Mouse (Mus musculus) hindbrain, embryonic 13.5 days (tissue): ENCODE measurements around the gene Naa15. TPM values are rescaled to one million over a fixed set of nuclear protein-coding genes. Genes with fewer than 3 reads are reported as not detected.

Experiments used
- ATAC-seq: fragments of 200-750 bp; cut with Nextera tagmentation; 2 replicates; pipeline ENCODE4 v1.8.0; 2017; ENCODE audit warnings: moderate TSS enrichment; ENCODE audit not compliant: low FRiP score
- H3K27ac ChIP-seq: fragments of 300-500 bp; sonication (generic); 2 replicates; pipeline ENCODE4 v1.5.1; 2015; ENCODE audit warnings: inconsistent platforms, mild to moderate bottlenecking, moderate library complexity
- H3K27me3 ChIP-seq: fragments of 300-500 bp; sonication (generic); 2 replicates; pipeline ENCODE4 v1.6.1; 2015; ENCODE audit warnings: mild to moderate bottlenecking, inconsistent platforms
- H3K36me3 ChIP-seq: fragments of 300-500 bp; sonication (generic); 2 replicates; pipeline ENCODE4 v1.6.1; 2015; ENCODE audit warnings: mild to moderate bottlenecking, inconsistent platforms
- H3K4me1 ChIP-seq: fragments of 300-500 bp; sonication (generic); replicated peaks from 2 replicates; pipeline ENCODE4 v1.6.1; 2015; ENCODE audit warnings: inconsistent platforms
- H3K4me2 ChIP-seq: fragments of 300-500 bp; sonication (generic); 2 replicates; pipeline ENCODE4 v1.6.1; 2015; ENCODE audit warnings: inconsistent platforms, mild to moderate bottlenecking, moderate library complexity
- H3K4me3 ChIP-seq: fragments of 300-500 bp; sonication (generic); 2 replicates; pipeline ENCODE4 v1.5.1; 2015; ENCODE audit warnings: mild to moderate bottlenecking, inconsistent platforms
- H3K9ac ChIP-seq: fragments of 300-500 bp; sonication (generic); 2 replicates; pipeline ENCODE4 v1.6.1; 2015; ENCODE audit warnings: mild to moderate bottlenecking, inconsistent platforms
- H3K9me3 ChIP-seq: fragments of 300-500 bp; sonication (generic); 2 replicates; pipeline ENCODE4 v1.6.1; 2016; ENCODE audit warnings: inconsistent platforms
- WGBS: fragments of 180-500 bp; shearing (Covaris S2); methylation state at CpG from one replicate; pipeline ENCODE4 v1.1.7; 2015; 5-methylcytosine and 5-hydroxymethylcytosine counted together
- polyA plus RNA-seq: library from polyadenylated mRNA; unstranded; fragments of >200 nt; fragmentation: Nextera tagmentation; extraction: Ambion mirVana; gene quantifications from 2 replicates; pipeline ENCODE4 v1.2.1, GENCODE M21; 2015

The Naa15 gene
- polyA plus RNA-seq, 1 experiment from 2014 or later: 54.0 TPM

GRCm38 (mm10) chr3:51504385-51504952 is 89.5 kb downstream of the Naa15 start:
- no peak overlapping the region for H3K4me3 ChIP-seq
- H3K4me1 ChIP-seq: peaks cover 12% of the 10 kb centered on the region
- no peak overlapping the region for H3K4me2 ChIP-seq
- no peak for ATAC-seq
- WGBS: 40% methylated on average over 11 of the region's 11 CpGs
- no peaks in the 10 kb centered on the region for H3K9me3 ChIP-seq
- H3K36me3 ChIP-seq: no peaks in the 10 kb centered on the region
- H3K27me3 ChIP-seq: no peaks in the 10 kb centered on the region
- H3K27ac ChIP-seq: peak overlapping the region; percentile 55
- H3K9ac ChIP-seq: no peak overlapping the region

DNA sequence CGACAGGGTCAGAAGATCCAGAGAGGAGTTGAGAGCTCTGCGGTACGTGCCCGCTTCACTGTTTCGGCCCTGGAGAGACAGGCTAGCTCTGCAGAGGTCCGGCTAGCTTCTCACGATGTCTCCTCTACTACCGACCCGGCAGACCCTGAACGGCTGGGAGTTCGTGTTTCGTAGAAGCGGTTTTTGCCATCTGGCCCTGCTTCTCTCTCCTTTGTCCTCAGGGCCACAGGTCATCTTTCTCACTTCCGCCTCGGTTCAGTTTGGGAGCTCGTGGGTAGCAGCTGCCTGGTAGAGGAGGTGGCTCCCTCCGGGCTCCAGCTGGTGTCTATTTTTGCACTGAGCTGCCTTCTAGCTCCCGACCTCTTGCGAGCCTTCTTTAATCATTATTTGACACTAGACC is 90.5 kb downstream of the Naa15 start:
- 35% methylated on average over 19 of the region's 19 CpGs for WGBS
- ATAC-seq: no peak; the same call in 1 of the 2 replicates
- H3K4me1 ChIP-seq: peaks cover 12% of the 10 kb centered on the region
- no peak overlapping the region for H3K4me2 ChIP-seq
- no peak overlapping the region for H3K4me3 ChIP-seq
- H3K9ac ChIP-seq: no peak overlapping the region
- peak overlapping the region; percentile 9; the same call in 1 of the 2 replicates for H3K27ac ChIP-seq
- no peaks in the 10 kb centered on the region for H3K27me3 ChIP-seq
- H3K36me3 ChIP-seq: no peaks in the 10 kb centered on the region
- no peaks in the 10 kb centered on the region for H3K9me3 ChIP-seq

- WGBS: 28% methylated on average over 8 of the region's 8 CpGs
- Histone ChIP-seq H3K9me3 (no peaks in the 10 kb centered on the region), H3K4me1 (no peaks in the 10 kb centered on the region), H3K27ac (no peak overlapping the region), H3K4me3 (no peak overlapping the region), H3K4me2 (no peak overlapping the region), H3K9ac (no peak overlapping the region), H3K36me3 (0 out of 2 replicates have a peak, but pooled peaks cover 4% of the 10 kb centered on the region), H3K27me3 (no peaks in the 10 kb centered on the region)
- ATAC-seq: 0 out of 2 replicates have a peak, but pooled peaks have one; percentile 49
Observed at GRCm38 (mm10) chr3:51510903-51511302, 96.0 kb downstream of the Naa15 start.

GRCm38 (mm10) chr3:51511983-51512382 is 97.0 kb downstream of the Naa15 start:
- WGBS: 97% methylated on average over 5 of the region's 5 CpGs
- no peaks in the 10 kb centered on the region for H3K9me3 ChIP-seq
- no peak overlapping the region for H3K4me3 ChIP-seq
- H3K4me1 ChIP-seq: no peaks in the 10 kb centered on the region
- H3K4me2 ChIP-seq: no peak overlapping the region
- peaks cover 8% of the 10 kb centered on the region; the same call in 1 of the 2 replicates for H3K36me3 ChIP-seq
- no peak overlapping the region for H3K9ac ChIP-seq
- ATAC-seq: no peak
- no peak overlapping the region for H3K27ac ChIP-seq
- no peaks in the 10 kb centered on the region for H3K27me3 ChIP-seq

DNA sequence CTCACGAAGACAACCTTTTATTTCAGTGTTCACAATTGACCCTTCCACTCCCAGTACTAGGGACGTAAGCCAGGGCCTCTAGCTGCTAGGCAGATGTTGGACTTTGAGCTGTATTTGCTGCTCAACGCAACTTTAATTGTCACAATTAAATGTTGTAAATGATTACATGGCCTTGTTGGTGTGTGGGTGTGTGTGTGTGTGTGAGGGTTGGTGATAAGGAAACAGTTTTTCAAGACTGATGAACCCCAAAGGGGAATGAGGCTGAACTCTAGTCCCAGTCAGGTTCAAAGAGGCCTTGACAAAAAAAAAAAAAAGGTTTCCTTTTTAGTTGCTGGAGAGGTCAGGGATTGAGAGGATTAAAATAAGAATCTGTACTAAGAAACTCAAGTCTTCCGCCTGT is 102.5 kb downstream of the Naa15 start:
- no peak for ATAC-seq
- H3K36me3 ChIP-seq: peaks cover 45% of the 10 kb centered on the region
- H3K9me3 ChIP-seq: no peaks in the 10 kb centered on the region
- WGBS: 87% methylated on average over 4 of the region's 4 CpGs
- no peak overlapping the region for H3K9ac ChIP-seq
- H3K4me1 ChIP-seq: no peaks in the 10 kb centered on the region
- H3K27me3 ChIP-seq: no peaks in the 10 kb centered on the region
- H3K4me2 ChIP-seq: no peak overlapping the region
- no peak overlapping the region for H3K27ac ChIP-seq
- no peak overlapping the region for H3K4me3 ChIP-seq

DNA sequence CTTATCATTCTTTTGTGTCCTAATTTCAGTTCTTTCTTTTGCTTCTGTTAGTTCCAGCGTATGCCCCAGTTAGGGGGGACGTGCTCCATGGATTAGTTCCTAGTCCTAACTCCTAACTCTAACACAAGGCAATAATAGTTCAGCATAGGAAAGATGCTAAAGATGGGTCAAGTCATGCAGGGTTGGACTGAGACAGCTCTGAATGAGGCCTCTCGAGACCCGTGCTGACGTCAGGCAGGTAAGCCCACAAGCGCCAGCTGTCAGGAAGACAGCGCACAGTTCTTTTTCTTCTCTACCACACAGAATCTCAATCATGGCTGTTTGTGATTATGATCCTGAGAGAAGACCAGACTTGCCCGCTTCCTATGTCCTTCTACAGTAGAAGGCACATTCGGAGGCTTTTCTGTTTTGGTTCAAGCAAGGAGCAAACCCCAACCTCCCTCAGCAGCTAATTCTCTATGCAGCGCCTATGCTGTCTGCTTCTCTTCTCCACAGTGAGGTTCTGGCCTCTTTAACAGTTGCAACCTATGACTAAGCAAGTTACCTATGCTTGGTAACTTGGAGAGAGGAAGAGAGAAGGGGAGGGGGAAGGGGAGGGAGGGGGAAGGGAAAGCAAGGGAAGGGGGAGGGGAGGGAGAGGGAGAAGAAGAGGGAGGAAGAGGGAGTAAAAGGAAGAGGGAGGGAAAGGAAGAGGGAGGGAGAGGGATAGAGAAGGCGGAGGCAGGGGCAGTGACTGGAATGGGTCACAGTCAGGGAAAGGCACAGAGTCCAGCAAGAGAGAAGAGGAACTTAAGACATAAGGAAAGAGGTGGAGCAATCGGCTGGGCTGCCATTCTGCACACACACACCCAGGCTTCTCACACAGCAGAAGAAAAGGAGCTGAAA is 103.2 kb downstream of the Naa15 start:
- Histone ChIP-seq H3K9me3 (no peaks in the 10 kb centered on the region), H3K4me3 (no peak overlapping the region), H3K9ac (no peak overlapping the region), H3K36me3 (peaks cover 52% of the 10 kb centered on the region), H3K4me1 (no peaks in the 10 kb centered on the region), H3K27me3 (no peaks in the 10 kb centered on the region), H3K4me2 (no peak overlapping the region), H3K27ac (no peak overlapping the region)
- WGBS: 81% methylated on average over 12 of the region's 12 CpGs
- ATAC-seq: no peak

DNA sequence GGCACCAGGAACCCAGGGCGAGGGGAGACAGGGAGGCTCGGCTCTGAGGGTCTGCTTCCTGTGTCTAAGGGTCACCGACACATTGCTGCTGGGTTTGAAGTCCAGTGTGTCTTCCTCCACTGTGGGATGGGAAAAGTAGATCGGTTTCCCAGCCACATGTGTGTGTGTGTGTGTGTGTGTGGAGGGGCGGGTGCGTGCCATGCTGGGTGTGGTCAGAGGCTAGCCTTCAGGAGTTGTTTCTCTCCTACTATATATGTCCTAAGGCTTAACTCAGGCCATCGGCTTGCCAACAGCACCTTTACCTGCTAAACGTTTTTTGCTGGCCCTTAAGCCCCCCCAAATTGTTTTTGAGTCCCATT is 103.8 kb downstream of the Naa15 start:
- WGBS: 65% methylated on average over 8 of the region's 8 CpGs
- Histone ChIP-seq H3K4me2 (no peak overlapping the region), H3K36me3 (peaks cover 58% of the 10 kb centered on the region), H3K4me1 (no peaks in the 10 kb centered on the region), H3K4me3 (no peak overlapping the region), H3K27ac (no peak overlapping the region), H3K9ac (no peak overlapping the region), H3K27me3 (no peaks in the 10 kb centered on the region), H3K9me3 (no peaks in the 10 kb centered on the region)
- no peak for ATAC-seq

- Histone ChIP-seq H3K4me1 (no peaks in the 10 kb centered on the region), H3K9me3 (no peaks in the 10 kb centered on the region), H3K36me3 (peaks cover 77% of the 10 kb centered on the region), H3K27ac (no peak overlapping the region), H3K4me3 (no peak overlapping the region), H3K27me3 (no peaks in the 10 kb centered on the region), H3K9ac (no peak overlapping the region), H3K4me2 (no peak overlapping the region)
- ATAC-seq: no peak
- WGBS: 89% methylated on average over 14 of the region's 14 CpGs
Observed at GRCm38 (mm10) chr3:51521262-51521661, 106.3 kb downstream of the Naa15 start.

GRCm38 (mm10) chr3:51525186-51525785 is 110.3 kb downstream of the Naa15 start:
- H3K27me3 ChIP-seq: no peaks in the 10 kb centered on the region
- ATAC-seq: no peak
- H3K27ac ChIP-seq: no peak overlapping the region
- H3K4me2 ChIP-seq: no peak overlapping the region
- H3K9ac ChIP-seq: no peak overlapping the region
- 89% methylated on average over 16 of the region's 16 CpGs for WGBS
- H3K9me3 ChIP-seq: no peaks in the 10 kb centered on the region
- no peaks in the 10 kb centered on the region for H3K4me1 ChIP-seq
- peaks cover 96% of the 10 kb centered on the region for H3K36me3 ChIP-seq
- no peak overlapping the region for H3K4me3 ChIP-seq

Other genes starting within 250 kb of the Naa15 start
- 21.5 and 22.0 TPM in 2 replicates for gene Noct, start 190.7 kb upstream of the Naa15 start, polyA plus RNA-seq
- 47.1 TPM in 2 replicates for gene Elf2, start 74.5 kb upstream of the Naa15 start, polyA plus RNA-seq
- 1.2 and 3.3 TPM in 2 replicates for gene Mgarp, start 18.4 kb upstream of the Naa15 start, polyA plus RNA-seq
- gene Ndufc1, start 6.2 kb upstream of the Naa15 start, polyA plus RNA-seq: 824 and 888 TPM in 2 replicates
- gene Rab33b, start 68.8 kb downstream of the Naa15 start, polyA plus RNA-seq: 23.9 TPM in 2 replicates
- 2.8 and 3.9 TPM in 2 replicates for gene Setd7, start 145.7 kb downstream of the Naa15 start, polyA plus RNA-seq
- 0.49 and 0.64 TPM in 2 replicates for gene Mgst2, start 245.2 kb downstream of the Naa15 start, polyA plus RNA-seq